Mouse (Mus musculus): ENCODE measurements around the gene Sgce. TPM values are rescaled to one million over a fixed set of nuclear protein-coding genes. Genes with fewer than 3 reads are reported as not detected.
A peak's percentile ranks its signal among the peaks of the same experiment; 100 is the strongest.
"Not testable (repeated sequence)": the region's sequence is repeated elsewhere in the genome, so short reads cannot be mapped to it uniquely, and the experiment has no call there.

Gene Sgce
- polyA plus RNA-seq (2015; fragmentation: Nextera tagmentation; extraction: Ambion mirVana): 64.7 and 68.5 TPM in 2 replicates

- Histone ChIP-seq H3K27me3 (no peaks in the 10 kb centered on the region), H3K27ac (replicated peaks) (peak within 1 kb of the TSS; percentile 83), H3K9me3 (peaks cover 11% of the 10 kb centered on the region), H3K4me2 (peak within 1 kb of the TSS; percentile 67), H3K4me1 (replicated peaks) (peaks cover 12% of the 10 kb centered on the region), H3K36me3 (no peaks in the 10 kb centered on the region), H3K9ac (peak within 1 kb of the TSS; percentile 74), H3K4me3 (peak within 1 kb of the TSS; percentile 46)
- peak; percentile 72 for ATAC-seq (ENCODE audit: low read depth)
- WGBS: 52% methylated on average over 36 of the region's 38 CpGs
Observed at GRCm38 (mm10) chr6:4746696-4747439, at the start of gene Sgce, which contains the start of gene Peg10. TSS of gene Sgce (minus strand) at chr6:4747207. TSS of gene Peg10 (plus strand) at chr6:4747306.

- no peaks in the 10 kb centered on the region for H3K4me1 ChIP-seq (replicated peaks)
- no peaks in the 10 kb centered on the region for H3K36me3 ChIP-seq
- H3K27ac ChIP-seq (replicated peaks): no peak overlapping the region
- H3K9ac ChIP-seq: no peak overlapping the region
- no peaks in the 10 kb centered on the region for H3K9me3 ChIP-seq
- WGBS: 88% methylated on average over 1 of the region's 1 CpGs
- H3K4me2 ChIP-seq: no peak overlapping the region
- no peaks in the 10 kb centered on the region for H3K27me3 ChIP-seq
- H3K4me3 ChIP-seq: no peak overlapping the region
- no peak for ATAC-seq (ENCODE audit: low read depth)
Observed at GRCm38 (mm10) chr6:4796281-4796680, 49.3 kb upstream of the Sgce start.

GRCm38 (mm10) chr6:4762252-4762651, 15.2 kb upstream of the Sgce start:
- H3K27ac ChIP-seq (replicated peaks): no peak overlapping the region
- H3K4me1 ChIP-seq (replicated peaks): no peaks in the 10 kb centered on the region
- H3K9ac ChIP-seq: no peak overlapping the region
- ATAC-seq (ENCODE audit: low read depth): peak; percentile 99
- H3K4me3 ChIP-seq: no peak overlapping the region
- no peaks in the 10 kb centered on the region for H3K27me3 ChIP-seq
- no peaks in the 10 kb centered on the region for H3K9me3 ChIP-seq
- H3K4me2 ChIP-seq: no peak overlapping the region
- no peaks in the 10 kb centered on the region for H3K36me3 ChIP-seq
- 36% methylated on average over 2 of the region's 2 CpGs for WGBS

DNA sequence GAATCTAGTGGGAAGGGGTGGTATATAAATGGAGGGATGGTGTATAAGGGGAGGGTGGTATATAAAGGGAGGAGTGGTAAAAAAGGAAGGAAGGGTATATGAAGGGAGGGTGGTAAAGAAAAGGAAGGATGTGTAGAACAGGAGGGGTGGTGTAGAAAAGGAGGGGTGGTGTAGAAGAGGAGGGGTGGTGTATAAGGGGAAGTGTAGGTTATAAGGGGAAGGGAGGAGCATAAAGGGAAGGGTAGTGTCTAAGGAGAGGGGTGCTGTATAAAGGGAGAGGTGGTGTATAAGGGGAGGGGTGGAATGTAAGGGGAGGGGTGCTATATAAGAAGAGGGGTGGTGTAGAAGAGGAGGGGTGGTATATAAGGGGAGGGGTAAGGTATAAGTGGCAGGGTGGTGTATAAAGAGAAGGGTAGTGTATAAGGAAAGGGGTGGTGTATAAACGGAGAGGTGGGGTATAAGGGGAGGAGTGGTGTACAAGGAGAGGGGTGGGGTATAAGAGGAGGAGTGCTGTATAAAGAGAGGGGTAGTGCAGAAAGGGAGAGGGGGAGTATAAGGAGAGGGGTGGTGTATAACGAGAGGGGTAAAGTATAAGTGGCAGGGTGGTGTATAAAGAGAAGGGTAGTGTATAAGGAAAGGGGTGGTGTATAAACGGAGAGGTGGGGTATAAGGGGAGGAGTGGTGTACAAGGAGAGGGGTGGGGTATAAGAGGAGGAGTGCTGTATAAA, 14.6 kb upstream of the Sgce start:
- not testable (repeated sequence) for H3K27me3 ChIP-seq; H3K4me1 ChIP-seq (replicated peaks); H3K27ac ChIP-seq (replicated peaks); H3K9ac ChIP-seq; H3K9me3 ChIP-seq; H3K4me2 ChIP-seq; ATAC-seq (ENCODE audit: low read depth); H3K36me3 ChIP-seq; H3K4me3 ChIP-seq
- 48% methylated on average over 3 of the region's 3 CpGs for WGBS

DNA sequence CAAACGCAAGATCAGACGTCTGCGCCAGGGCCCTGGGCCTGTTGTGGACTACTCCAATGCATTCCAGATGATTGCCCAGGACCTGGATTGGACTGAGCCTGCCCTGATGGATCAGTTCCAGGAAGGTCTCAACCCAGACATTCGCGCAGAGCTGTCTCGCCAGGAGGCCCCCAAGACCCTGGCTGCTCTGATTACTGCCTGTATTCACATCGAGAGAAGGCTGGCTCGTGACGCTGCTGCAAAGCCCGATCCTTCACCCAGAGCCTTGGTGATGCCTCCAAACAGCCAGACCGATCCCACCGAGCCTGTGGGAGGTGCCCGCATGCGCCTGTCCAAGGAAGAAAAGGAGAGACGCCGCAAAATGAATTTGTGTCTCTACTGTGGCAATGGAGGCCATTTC, 7.9 kb upstream of the Sgce start:
- Histone ChIP-seq H3K36me3 (peaks cover 26% of the 10 kb centered on the region), H3K4me2 (no peak overlapping the region), H3K9me3 (peaks cover 26% of the 10 kb centered on the region), H3K9ac (no peak overlapping the region), H3K4me1 (replicated peaks) (no peaks in the 10 kb centered on the region), H3K27me3 (no peaks in the 10 kb centered on the region), H3K4me3 (no peak overlapping the region), H3K27ac (replicated peaks) (no peak overlapping the region)
- 96% methylated on average over 16 of the region's 16 CpGs for WGBS
- no peak for ATAC-seq (ENCODE audit: low read depth)

- no peak overlapping the region for H3K9ac ChIP-seq
- no peak overlapping the region for H3K4me2 ChIP-seq
- H3K27me3 ChIP-seq: no peaks in the 10 kb centered on the region
- no peak for ATAC-seq (ENCODE audit: low read depth)
- no peak overlapping the region for H3K27ac ChIP-seq (replicated peaks)
- peaks cover 26% of the 10 kb centered on the region for H3K9me3 ChIP-seq
- H3K4me1 ChIP-seq (replicated peaks): no peaks in the 10 kb centered on the region
- no peak overlapping the region for H3K4me3 ChIP-seq
- peaks cover 26% of the 10 kb centered on the region for H3K36me3 ChIP-seq
- WGBS: 91% methylated on average over 10 of the region's 10 CpGs
Observed at GRCm38 (mm10) chr6:4754286-4754685, 7.3 kb upstream of the Sgce start.

DNA sequence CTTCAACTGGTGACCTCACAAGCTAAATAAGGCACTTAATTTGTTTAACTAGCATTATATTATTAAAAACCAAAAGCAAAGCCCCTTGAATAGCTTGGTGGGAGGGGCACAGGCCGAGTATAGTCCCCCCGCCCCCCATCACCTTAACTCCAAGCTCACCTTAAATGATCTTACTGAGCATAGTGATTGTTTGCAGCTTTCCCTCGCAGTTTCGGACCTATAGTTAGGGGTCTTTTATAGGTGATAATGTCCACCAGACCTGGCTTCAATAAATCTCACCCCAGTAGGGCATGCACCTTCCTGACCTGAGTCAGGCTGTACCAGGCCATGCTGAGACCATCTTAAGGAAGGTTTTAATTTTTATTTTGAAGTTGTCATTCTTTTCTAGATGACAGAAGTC, 4.3 kb upstream of the Sgce start:
- no peaks in the 10 kb centered on the region for H3K27me3 ChIP-seq
- H3K4me2 ChIP-seq: no peak overlapping the region
- no peak for ATAC-seq (ENCODE audit: low read depth)
- no peak overlapping the region for H3K9ac ChIP-seq
- no peak overlapping the region for H3K27ac ChIP-seq (replicated peaks)
- H3K36me3 ChIP-seq: peaks cover 21% of the 10 kb centered on the region
- peaks cover 32% of the 10 kb centered on the region for H3K9me3 ChIP-seq
- no peaks in the 10 kb centered on the region for H3K4me1 ChIP-seq (replicated peaks)
- H3K4me3 ChIP-seq: no peak overlapping the region
- WGBS: 84% methylated on average over 4 of the region's 4 CpGs

DNA sequence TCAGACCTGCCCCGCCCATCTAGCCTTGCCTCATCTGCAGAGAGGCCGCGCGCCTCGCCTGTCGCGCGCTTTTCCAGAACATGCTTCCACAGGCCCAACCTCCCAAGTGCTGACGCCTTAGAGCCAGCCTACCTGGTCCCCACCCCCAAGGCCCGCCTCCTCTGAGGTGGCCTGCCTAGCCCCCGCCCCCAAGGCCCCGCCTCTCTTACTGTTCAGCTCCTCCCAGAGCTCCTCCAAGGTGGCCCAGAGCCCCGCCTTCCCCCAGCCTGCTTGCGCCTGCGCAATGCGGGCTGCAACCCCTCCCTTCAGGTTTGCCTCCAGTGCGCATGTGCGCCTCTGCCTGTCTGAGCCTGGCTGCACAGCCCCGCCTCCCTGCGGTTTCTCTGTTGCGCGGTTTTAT, 2.1 kb upstream of the Sgce start:
- Histone ChIP-seq H3K4me3 (peak overlapping the region; percentile 46), H3K27me3 (no peaks in the 10 kb centered on the region), H3K27ac (replicated peaks) (no peak overlapping the region), H3K9me3 (peaks cover 13% of the 10 kb centered on the region), H3K9ac (no peak overlapping the region), H3K4me2 (peak overlapping the region; percentile 67), H3K4me1 (replicated peaks) (no peaks in the 10 kb centered on the region), H3K36me3 (no peaks in the 10 kb centered on the region)
- ATAC-seq (ENCODE audit: low read depth): peak; percentile 92
- WGBS: 54% methylated on average over 22 of the region's 22 CpGs

DNA sequence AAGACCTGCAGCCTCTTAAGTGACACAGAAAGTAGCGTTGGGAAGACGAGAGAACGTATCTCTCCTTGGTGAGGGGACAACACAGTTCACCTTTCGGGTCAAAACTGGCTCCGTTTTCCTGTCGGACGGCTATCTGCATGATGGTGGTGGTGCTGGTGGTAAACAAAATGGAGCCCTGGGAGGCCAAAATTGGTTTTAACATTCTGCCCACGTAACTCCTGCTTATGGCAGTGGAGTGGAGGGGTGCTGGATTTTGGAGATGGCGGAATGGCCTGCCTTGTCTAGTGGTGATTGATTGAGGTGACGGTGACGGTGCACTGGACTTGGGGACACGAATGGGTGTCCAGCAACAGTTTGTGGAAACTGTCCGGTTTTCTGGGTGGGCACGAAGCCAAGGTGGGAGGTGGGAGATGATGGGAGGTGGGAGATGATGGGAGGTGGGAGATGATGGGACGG, 1.5 kb upstream of the Sgce start:
- Histone ChIP-seq H3K9ac (peak overlapping the region; percentile 62; the same call in 1 of the 2 replicates), H3K4me1 (replicated peaks) (0 out of 2 replicates have a peak, but pooled peaks cover under 1% of the 10 kb centered on the region), H3K4me3 (peak overlapping the region; percentile 46), H3K9me3 (peaks cover 11% of the 10 kb centered on the region), H3K27me3 (no peaks in the 10 kb centered on the region), H3K36me3 (no peaks in the 10 kb centered on the region), H3K27ac (replicated peaks) (0 out of 2 replicates have a peak overlapping the region, but pooled peaks have one; percentile 7), H3K4me2 (peak overlapping the region; percentile 67)
- ATAC-seq (ENCODE audit: low read depth): peak; percentile 38
- WGBS: 48% methylated on average over 15 of the region's 15 CpGs

GRCm38 (mm10) chr6:4747677-4748505, 884 bp upstream of the Sgce start:
- Histone ChIP-seq H3K27ac (replicated peaks) (peak overlapping the region; percentile 65; the same call in 1 of the 2 replicates), H3K4me1 (replicated peaks) (0 out of 2 replicates have a peak, but pooled peaks cover 4% of the 10 kb centered on the region), H3K27me3 (no peaks in the 10 kb centered on the region), H3K36me3 (no peaks in the 10 kb centered on the region), H3K9me3 (peaks cover 11% of the 10 kb centered on the region), H3K4me3 (peak overlapping the region; percentile 46), H3K4me2 (peak overlapping the region; percentile 67), H3K9ac (peak overlapping the region; percentile 62)
- WGBS: 48% methylated on average over 71 of the region's 71 CpGs
- ATAC-seq (ENCODE audit: low read depth): peak; percentile 40; the same call in 1 of the 2 replicates

DNA sequence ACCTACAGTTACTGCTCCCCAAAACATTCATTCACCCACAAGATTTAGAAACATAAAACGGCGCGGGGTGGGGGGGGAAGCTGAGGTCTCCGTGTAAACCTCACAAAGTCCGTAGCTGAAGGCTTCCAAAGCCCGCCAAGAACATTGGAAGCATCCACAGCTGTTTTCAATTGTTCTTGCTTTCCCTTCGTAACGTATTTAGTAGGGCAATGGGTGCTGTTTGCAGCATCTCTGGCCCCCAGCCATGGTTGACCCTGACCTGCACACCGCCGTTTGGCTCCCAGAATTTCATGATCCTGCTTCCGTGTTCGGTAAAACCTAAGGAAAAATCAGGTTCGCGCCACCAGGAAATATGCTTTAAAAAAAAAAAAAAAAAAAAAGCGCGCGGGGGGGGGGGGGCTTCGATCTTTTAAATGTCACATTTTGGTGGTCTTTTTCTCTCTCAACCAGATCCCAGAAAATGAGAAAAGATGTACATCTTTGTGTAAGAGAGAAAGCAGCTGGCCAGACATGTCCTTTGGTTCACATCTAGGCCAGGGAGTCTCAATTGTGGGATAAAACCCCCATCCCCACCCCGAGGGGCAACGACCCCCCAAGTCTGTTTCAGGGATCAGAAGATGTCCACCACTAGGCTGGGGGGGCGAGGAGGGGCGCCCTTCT, 841 bp downstream of the Sgce start:
- WGBS: 47% methylated on average over 22 of the region's 22 CpGs
- ATAC-seq (ENCODE audit: low read depth): no peak
- H3K36me3 ChIP-seq: no peaks in the 10 kb centered on the region
- H3K4me3 ChIP-seq: peak overlapping the region; percentile 46
- peaks cover 15% of the 10 kb centered on the region for H3K4me1 ChIP-seq (replicated peaks)
- H3K9me3 ChIP-seq: peaks cover 11% of the 10 kb centered on the region
- no peaks in the 10 kb centered on the region for H3K27me3 ChIP-seq
- H3K4me2 ChIP-seq: peak overlapping the region; percentile 47
- peak overlapping the region; percentile 74 for H3K9ac ChIP-seq
- peak overlapping the region; percentile 83 for H3K27ac ChIP-seq (replicated peaks)
